Mouse (Mus musculus): ENCODE results near the gene Elmo1. TPM values are rescaled to one million over a fixed set of nuclear protein-coding genes. Genes with fewer than 3 reads are reported as not detected.

Gene Elmo1
- total and polyA plus RNA-seq, 3 experiments: 5.2 to 7.6 TPM; not detected in 1

- Histone ChIP-seq H3K36me3 (ENCODE audit: control insufficient read depth in 1 of 2, insufficient read depth in 2 of 2, low read length in 2 of 2) (no peaks in the 10 kb centered on the region), H3K9me3 (replicated peaks; ENCODE audit: insufficient read depth, low read length) (no peaks in the 10 kb centered on the region), H3K27me3 (ENCODE audit: control insufficient read depth in 1 of 2, insufficient read depth in 2 of 2, low read length in 2 of 2) (no peaks in the 10 kb centered on the region), H3K9ac (ENCODE audit: control insufficient read depth, low read depth, low read length, poor library complexity, severe bottlenecking) (no peak overlapping the region), H3K27ac (ENCODE audit: control insufficient read depth, low read depth, low read length) (no peak overlapping the region), H3K4me1 (ENCODE audit: control insufficient read depth in 1 of 2, insufficient read depth in 2 of 2, low read length in 2 of 2) (no peaks in the 10 kb centered on the region), H3K79me2 (ENCODE audit: control insufficient read depth, insufficient read depth, low read length, poor library complexity) (no peaks in the 10 kb centered on the region), H3K4me3 (ENCODE audit: control insufficient read depth in 1 of 2, insufficient read depth in 1 of 2, low read depth in 2 of 2, low read length in 2 of 2) (no peak overlapping the region)
- no peak for DNase-seq (ENCODE audit: low read depth, low spot score)
- no peak for TF ChIP-seq ZC3H11A (IDR thresholded peaks at IDR 0.05; ENCODE audit: low read depth, low read length)
- no peak for TF ChIP-seq ELF1 (IDR thresholded peaks at IDR 0.05; ENCODE audit: low read depth, low read length)
- no peak for TF ChIP-seq RCOR1 (IDR thresholded peaks at IDR 0.05; ENCODE audit: low read depth, low read length)
- no peak for TF ChIP-seq MXI1 (IDR thresholded peaks at IDR 0.05; ENCODE audit: low read depth, low read length)
- no peak for TF ChIP-seq NELFE (IDR thresholded peaks at IDR 0.05; ENCODE audit: low read depth, low read length)
- no peak for TF ChIP-seq GATA1 (IDR thresholded peaks at IDR 0.05; ENCODE audit: low read depth, low read length)
- no peak for TF ChIP-seq CHD2 (IDR thresholded peaks at IDR 0.05; ENCODE audit: low read length)
- TF ChIP-seq ZKSCAN1 (IDR thresholded peaks at IDR 0.05; ENCODE audit: low read depth, low read length): no peak
- no peak for TF ChIP-seq USF2 (IDR thresholded peaks at IDR 0.05; ENCODE audit: borderline replicate concordance in 1 of 2, insufficient read depth in 1 of 2, low read depth in 1 of 2, low read length in 2 of 2)
- TF ChIP-seq ZMIZ1 (IDR thresholded peaks at IDR 0.05; ENCODE audit: low read depth, low read length): no peak
Observed at GRCm38 (mm10) chr13:20061031-20061430, 29.4 kb upstream of the Elmo1 start.

GRCm38 (mm10) chr13:20063331-20063730, 27.1 kb upstream of the Elmo1 start:
- no peaks in the 10 kb centered on the region for H3K79me2 ChIP-seq (ENCODE audit: control insufficient read depth, insufficient read depth, low read length, poor library complexity)
- no peak overlapping the region for H3K4me3 ChIP-seq (ENCODE audit: control insufficient read depth in 1 of 2, insufficient read depth in 1 of 2, low read depth in 2 of 2, low read length in 2 of 2)
- no peaks in the 10 kb centered on the region for H3K27me3 ChIP-seq (ENCODE audit: control insufficient read depth in 1 of 2, insufficient read depth in 2 of 2, low read length in 2 of 2)
- no peak for TF ChIP-seq E2F4 (IDR thresholded peaks at IDR 0.05; ENCODE audit: borderline replicate concordance, low read depth, low read length)
- TF ChIP-seq ELF1 (IDR thresholded peaks at IDR 0.05; ENCODE audit: low read depth, low read length): no peak
- no peak for DNase-seq (ENCODE audit: low read depth, low spot score)
- H3K9me3 ChIP-seq (replicated peaks; ENCODE audit: insufficient read depth, low read length): no peaks in the 10 kb centered on the region
- H3K9ac ChIP-seq (ENCODE audit: control insufficient read depth, low read depth, low read length, poor library complexity, severe bottlenecking): no peak overlapping the region
- H3K27ac ChIP-seq (ENCODE audit: control insufficient read depth, low read depth, low read length): no peak overlapping the region
- H3K4me1 ChIP-seq (ENCODE audit: control insufficient read depth in 1 of 2, insufficient read depth in 2 of 2, low read length in 2 of 2): no peaks in the 10 kb centered on the region
- no peaks in the 10 kb centered on the region for H3K36me3 ChIP-seq (ENCODE audit: control insufficient read depth in 1 of 2, insufficient read depth in 2 of 2, low read length in 2 of 2)

- Histone ChIP-seq H3K9ac (ENCODE audit: control insufficient read depth, low read depth, low read length, poor library complexity, severe bottlenecking) (no peak overlapping the region), H3K27me3 (ENCODE audit: control insufficient read depth in 1 of 2, insufficient read depth in 2 of 2, low read length in 2 of 2) (no peaks in the 10 kb centered on the region), H3K4me3 (ENCODE audit: control insufficient read depth in 1 of 2, insufficient read depth in 1 of 2, low read depth in 2 of 2, low read length in 2 of 2) (no peak overlapping the region), H3K79me2 (ENCODE audit: control insufficient read depth, insufficient read depth, low read length, poor library complexity) (no peaks in the 10 kb centered on the region), H3K27ac (ENCODE audit: control insufficient read depth, low read depth, low read length) (no peak overlapping the region), H3K9me3 (replicated peaks; ENCODE audit: insufficient read depth, low read length) (no peaks in the 10 kb centered on the region), H3K36me3 (ENCODE audit: control insufficient read depth in 1 of 2, insufficient read depth in 2 of 2, low read length in 2 of 2) (no peaks in the 10 kb centered on the region), H3K4me1 (ENCODE audit: control insufficient read depth in 1 of 2, insufficient read depth in 2 of 2, low read length in 2 of 2) (no peaks in the 10 kb centered on the region)
- DNase-seq (ENCODE audit: low read depth, low spot score): peak; percentile 3
- no peak for TF ChIP-seq USF1 (IDR thresholded peaks at IDR 0.05; ENCODE audit: low read depth, low read length)
- TF ChIP-seq POLR2A (IDR thresholded peaks at IDR 0.05; ENCODE audit: control insufficient read depth in 1 of 2, insufficient read depth in 1 of 2, low read depth in 1 of 2, low read length in 2 of 2, poor library complexity in 1 of 2): no peak
- no peak for TF ChIP-seq MAFK (IDR thresholded peaks at IDR 0.05; ENCODE audit: borderline replicate concordance, low read depth, low read length)
- no peak for TF ChIP-seq E2F4 (IDR thresholded peaks at IDR 0.05; ENCODE audit: borderline replicate concordance, low read depth, low read length)
- no peak for TF ChIP-seq TBP (IDR thresholded peaks at IDR 0.05; ENCODE audit: low read depth, low read length)
- no peak for TF ChIP-seq JUND (IDR thresholded peaks at IDR 0.05; ENCODE audit: low read depth, low read length)
- no peak for TF ChIP-seq EP300 (IDR thresholded peaks at IDR 0.05; ENCODE audit: low read depth in 1 of 2, low read length in 2 of 2)
- no peak for TF ChIP-seq ZMIZ1 (IDR thresholded peaks at IDR 0.05; ENCODE audit: low read depth, low read length)
- TF ChIP-seq MXI1 (IDR thresholded peaks at IDR 0.05; ENCODE audit: low read depth, low read length): no peak
Observed at GRCm38 (mm10) chr13:20072043-20072442, 18.4 kb upstream of the Elmo1 start.
